Mouse (Mus musculus) 3T3-L1 (cell line): ENCODE results near the gene Fam3b.

Source experiments
- DNase-seq: peaks from one replicate; pipeline ENCODE4 v3.0.0-alpha.2; 2015; ENCODE audit warnings: low read depth, low spot score

Gene Fam3b

DNA sequence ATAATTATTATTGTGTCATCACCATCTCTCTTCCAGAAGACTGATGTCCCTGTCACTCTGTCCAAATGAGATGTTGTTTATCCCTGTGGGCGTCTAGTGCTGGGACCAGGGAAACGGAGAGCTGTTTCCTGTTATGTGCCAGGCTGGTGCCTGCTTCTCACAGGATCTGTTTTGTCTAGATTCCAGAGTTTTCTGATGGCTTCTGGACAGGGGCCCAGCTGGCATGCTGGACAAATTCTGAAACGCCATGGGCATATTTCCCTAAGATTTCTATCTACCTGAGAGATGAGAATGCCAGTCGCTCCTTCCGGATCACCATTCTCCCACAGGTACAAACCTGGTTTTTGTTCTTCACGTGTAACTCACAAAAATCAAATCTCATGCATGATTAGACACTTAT lies 92.9 kb downstream of the Fam3b start:
- no peak for DNase-seq
